18 mouse cellular contexts compared by ENCODE assay signal in genomic region chr4:135205254-135205653, GRCm38 (mm10).
"Had no signal": no experiment of that assay in that cellular context is flagged by ENCODE, and none has a peak within 500 bp of the region (broad histone marks: within the 10 kb centered on the region; RNA-seq: fewer than 3 reads in every experiment).

No protein-coding gene starts in this region.

- ATAC-seq: midbrain, embryonic 15.5 days had no signal

- H3K9ac ChIP-seq: neural tube, embryonic 15.5 days had no signal

- H3K36me3 ChIP-seq: limb, embryonic 10.5 days; midbrain, embryonic 15.5 days; neural tube, embryonic 12.5 days; neural tube, embryonic 15.5 days had no signal

- H3K27ac ChIP-seq: kidney, postnatal 0 days; layer of hippocampus, adult 2 months; limb, embryonic 10.5 days; limb, embryonic 13.5 days; midbrain, embryonic 15.5 days; neural tube, embryonic 12.5 days; neural tube, embryonic 15.5 days had no signal

- H3K9me3 ChIP-seq: limb, embryonic 10.5 days; midbrain, embryonic 10.5 days; midbrain, embryonic 15.5 days; neural tube, embryonic 12.5 days; neural tube, embryonic 15.5 days had no signal

- DNase-seq: kidney, adult 2 months; kidney, postnatal 25 days; layer of hippocampus, adult 9-11 months; lung, adult 2 months; lung, postnatal 14 days; lung, postnatal 4 days; right cerebral cortex, adult 18-20 months; right cerebral cortex, postnatal 14 days; right cerebral cortex, postnatal 4 days; thymus, postnatal 36 days had no signal
